Mouse (Mus musculus) yolk sac, embryonic 10.5 days (tissue): ENCODE measurements around the gene Clasrp.

Source experiments
- DNase-seq: peaks from one replicate; pipeline ENCODE4 v3.0.0-alpha.2; 2017; ENCODE audit warnings: low spot score

Clasrp gene

DNA sequence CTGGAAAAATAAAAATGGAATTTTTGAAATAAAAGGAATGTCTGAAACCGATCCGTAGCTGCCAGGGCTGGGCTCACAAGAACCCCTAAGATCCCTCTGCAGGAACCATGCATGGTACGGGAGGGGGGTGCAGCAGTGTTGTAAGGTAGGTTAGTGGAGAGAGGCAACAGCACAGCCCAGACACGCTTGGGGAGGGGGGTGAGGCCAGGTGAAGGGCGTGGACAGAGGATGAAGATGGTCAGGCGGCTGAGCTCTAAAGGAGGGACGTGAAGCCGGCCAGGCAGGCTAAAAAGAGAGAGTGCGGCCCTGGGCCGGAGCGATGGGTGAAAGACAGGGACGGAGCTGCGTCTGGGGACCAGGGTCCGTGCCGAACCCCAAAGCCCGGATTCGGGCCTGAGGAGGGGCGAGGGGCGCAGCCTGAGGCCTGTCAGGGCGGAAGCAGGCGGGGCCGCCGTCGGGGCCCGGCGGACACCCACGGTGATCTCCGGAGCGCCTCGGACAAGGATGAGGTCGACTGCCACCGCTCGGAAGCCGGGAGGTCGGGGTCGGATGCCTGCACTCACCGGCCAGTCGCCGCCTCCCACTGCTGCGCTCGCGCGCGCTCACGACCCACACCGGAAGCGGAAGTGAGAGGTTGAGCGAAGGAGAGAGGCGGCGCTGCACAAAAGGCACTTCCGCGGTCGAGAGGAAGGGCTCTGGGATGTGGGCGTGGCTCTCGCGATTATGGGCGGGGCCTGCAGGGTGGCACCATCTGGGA, at the start of gene Clasrp:
Gene Clasrp, minus strand, starts transcription at position 638 of the 757 bp plus-strand sequence.
- DNase-seq: peak; percentile 93

DNA sequence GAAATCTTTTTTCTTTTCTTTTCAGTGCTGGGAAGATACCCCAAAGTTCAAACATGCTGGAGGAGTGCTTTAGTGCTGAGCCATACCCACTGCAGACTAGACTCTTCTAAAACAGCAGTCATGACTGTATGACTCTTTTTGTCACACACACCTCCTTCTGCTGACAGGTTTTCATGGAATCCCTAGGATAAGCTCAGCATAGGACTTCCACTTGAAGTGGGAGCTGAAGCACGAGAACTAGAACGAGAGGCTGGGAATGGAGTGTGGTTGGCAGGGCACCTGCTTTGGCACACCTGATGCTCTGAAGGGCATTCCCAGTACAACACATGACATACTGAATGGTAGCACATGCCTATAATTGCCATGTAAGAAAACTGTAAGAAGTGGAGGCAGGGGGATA, 48.3 kb upstream of the Clasrp start:
- no peak for DNase-seq

- DNase-seq: no peak
Measured at GRCm38 (mm10) chr7:19651063-19651786, 46.9 kb upstream of the Clasrp start.

GRCm38 (mm10) chr7:19641223-19641622, 36.9 kb upstream of the Clasrp start:
- DNase-seq: no peak

GRCm38 (mm10) chr7:19635074-19635827, 31.0 kb upstream of the Clasrp start:
- no peak for DNase-seq

- no peak for DNase-seq
Measured at GRCm38 (mm10) chr7:19634591-19634990, 30.3 kb upstream of the Clasrp start.

DNA sequence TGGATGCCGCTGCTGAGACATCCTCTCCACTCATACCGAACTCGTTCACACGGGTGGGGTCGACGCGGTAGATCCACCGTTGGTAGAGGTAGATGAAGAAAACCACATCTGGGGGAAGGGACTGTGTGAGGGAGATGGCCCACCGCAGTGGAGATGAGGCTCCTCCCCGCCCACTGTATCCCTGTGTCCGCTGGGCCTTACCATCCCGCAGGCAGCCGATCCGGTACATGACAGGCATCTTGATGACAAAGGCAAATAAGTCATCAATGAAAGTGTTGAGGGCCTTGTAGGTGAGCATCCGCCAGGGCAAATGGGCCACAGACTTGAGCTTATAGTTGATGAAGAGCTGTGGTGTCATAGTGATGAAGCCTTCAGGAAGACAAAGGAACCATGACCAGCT, 29.6 kb upstream of the Clasrp start:
- DNase-seq: no peak

DNA sequence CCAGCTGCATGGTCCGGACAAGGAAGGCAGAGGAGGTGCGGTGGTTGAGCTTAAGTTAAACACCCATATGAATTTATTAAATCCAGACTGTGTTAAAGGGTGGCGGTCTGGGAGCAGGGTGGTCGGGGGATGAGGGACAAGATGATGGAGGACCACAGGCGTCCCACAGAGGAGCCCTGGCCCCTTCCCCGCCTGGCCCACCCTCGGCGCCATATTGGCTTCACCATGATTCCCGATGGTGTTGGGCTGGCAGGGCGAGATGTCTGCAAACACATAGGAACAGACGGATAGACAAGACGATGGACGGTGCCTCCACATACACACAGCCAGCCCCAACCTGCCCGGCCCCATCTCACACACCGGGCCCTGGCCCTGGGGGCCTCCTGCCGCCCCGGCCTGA, 28.9 kb upstream of the Clasrp start:
- no peak for DNase-seq

- no peak for DNase-seq
Measured at GRCm38 (mm10) chr7:19632720-19633119, 28.4 kb upstream of the Clasrp start.

DNA sequence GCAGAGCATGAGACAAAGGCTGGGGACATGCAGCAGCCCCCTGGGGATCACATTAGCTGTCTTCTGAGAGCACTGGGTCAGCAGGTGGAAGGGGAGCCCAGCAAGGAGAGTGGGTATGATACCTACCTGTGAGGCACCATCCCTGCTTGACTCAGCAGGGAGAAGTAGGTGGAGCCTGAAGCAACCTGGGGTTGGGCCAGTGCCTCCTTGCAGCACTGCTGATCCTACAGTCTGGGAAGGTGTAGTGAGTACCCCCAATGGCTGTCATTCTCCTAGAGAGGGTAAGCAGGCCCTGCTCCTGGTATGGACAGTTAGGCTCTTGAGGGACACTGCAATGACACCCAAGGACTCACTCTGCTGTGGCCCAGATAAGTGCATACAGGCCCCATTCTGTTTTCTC, 28.0 kb upstream of the Clasrp start:
- DNase-seq: no peak

DNA sequence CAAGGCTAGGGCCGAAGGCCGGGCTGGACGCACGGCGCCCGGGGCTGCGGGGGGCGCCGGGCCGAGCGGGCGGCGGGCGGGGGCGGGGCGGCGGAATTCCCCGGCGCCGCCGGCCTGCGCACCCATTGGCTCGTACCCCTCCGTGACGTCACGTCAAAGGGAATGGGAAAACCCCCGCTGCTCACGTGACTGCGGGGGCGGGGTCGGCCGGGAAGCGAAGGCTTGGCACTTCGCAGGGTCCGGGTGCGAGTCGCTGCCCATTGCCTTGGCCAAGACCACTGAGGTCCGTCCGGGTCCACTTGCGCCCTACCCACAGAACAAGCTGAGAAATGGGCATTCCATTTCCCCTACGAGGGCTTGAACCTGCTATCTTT, 25.1 kb upstream of the Clasrp start, which contains the start of gene Relb:
Gene Relb, minus strand, starts transcription at position 78 of the 374 bp plus-strand sequence.
- DNase-seq: peak; percentile 88

- DNase-seq: peak; percentile 99
Measured at GRCm38 (mm10) chr7:19628536-19629360, 24.5 kb upstream of the Clasrp start.

GRCm38 (mm10) chr7:19628192-19628535, 23.9 kb upstream of the Clasrp start:
- no peak for DNase-seq

DNA sequence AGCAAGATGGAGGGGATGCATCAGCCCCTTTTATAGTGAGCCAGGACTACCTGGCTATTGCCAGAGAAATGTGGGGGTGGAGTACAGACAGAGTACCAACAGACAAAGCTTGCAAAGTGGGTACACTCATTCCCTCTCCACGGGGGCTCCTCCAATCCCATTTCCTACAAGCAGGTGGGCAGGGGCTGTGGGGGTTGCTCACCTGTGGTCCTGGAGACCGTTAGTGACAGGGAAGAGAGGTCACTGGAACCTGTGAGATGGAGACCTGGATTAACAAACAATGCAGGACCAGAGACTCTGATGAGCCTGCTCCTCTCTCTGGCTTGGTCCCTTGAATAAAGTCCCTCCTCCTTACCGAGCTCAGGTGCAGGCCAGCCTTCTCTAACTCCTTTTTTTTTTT, 23.4 kb upstream of the Clasrp start:
- DNase-seq: no peak

DNA sequence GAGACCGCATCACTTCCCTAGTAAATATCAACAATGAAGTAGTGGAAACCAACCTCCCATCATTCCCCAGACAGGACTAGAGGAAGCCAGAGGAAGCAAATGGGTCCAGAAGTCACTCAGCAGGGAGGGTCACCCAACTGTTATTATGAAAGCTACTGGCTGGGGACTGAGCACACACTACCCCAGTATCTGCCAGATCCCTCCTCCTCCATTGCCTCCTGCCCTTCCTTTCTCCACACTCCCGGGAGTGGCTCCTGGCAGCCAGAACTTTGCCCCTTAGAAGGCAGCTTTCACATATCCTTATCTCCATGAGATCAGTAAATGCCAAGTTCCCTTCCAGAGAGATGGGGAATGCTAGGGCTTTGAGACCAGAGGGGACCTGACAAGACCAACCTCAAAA, 19.1 kb upstream of the Clasrp start:
- DNase-seq: no peak

DNA sequence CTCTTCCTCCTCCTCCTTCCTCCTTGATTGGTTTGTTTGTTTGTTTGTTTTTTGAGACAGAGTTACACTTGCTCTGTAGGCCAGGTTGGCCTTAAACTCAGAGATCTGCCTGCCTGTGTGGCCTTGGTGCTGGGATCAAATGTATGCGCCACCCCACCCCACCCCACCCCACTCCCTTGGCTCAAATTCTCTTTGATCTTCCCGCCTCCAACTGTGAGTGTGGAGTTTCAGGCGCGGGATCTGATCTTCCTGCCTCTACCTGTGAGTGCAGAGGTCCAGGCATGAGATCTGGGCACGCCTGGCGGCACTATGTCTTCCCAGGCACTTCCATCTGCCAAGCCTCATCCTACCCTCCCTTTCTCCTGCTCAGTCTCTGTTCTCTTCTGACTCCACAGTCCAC, 18.0 kb upstream of the Clasrp start:
- no peak for DNase-seq

DNA sequence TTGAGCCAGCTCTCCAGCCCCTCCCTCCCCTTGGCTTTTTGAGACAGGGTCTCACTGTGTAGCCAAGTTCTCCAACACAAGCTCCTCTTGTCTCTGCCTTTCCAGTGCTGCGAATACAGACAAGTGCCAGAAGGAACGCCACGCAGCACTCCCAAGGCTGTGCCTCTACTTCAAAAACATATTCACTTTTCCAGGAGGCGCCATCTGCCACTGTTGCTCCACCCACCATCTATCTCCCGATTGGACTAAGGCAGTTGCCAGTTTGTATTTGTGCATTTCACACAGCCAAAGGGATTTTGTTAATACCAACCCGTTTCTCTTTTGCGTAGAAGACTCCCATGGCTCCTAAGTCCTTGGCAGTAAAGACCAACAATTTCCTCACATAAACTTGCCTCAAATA, 16.5 kb upstream of the Clasrp start:
- no peak for DNase-seq

GRCm38 (mm10) chr7:19619004-19619801, 14.9 kb upstream of the Clasrp start:
- DNase-seq: peak; percentile 63

DNA sequence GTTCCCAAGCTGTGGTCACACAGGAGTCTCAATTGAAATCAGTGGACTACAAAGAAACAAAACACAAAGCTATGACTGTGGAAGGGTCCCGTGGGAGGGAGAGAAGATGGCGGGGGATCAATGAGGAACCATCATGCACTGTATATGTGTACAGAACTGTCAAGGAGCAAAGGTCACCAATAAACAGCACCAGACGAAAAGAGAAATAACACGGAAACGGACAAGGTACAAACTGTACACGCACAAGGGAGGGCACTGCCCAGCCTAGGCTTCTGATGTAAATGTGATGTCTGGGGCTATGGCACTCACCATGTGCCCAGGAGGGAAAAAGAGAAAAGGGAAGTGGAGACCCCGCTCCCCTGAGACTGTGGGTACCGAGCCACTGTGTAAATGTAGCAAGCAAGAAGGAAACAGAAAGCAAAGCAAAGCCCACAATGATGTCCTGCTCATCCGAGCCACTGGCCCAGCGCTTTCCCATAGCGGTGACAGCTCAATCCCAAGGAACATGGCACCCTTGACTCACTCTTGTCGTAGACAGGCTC, 10.8 kb upstream of the Clasrp start:
- no peak for DNase-seq

DNA sequence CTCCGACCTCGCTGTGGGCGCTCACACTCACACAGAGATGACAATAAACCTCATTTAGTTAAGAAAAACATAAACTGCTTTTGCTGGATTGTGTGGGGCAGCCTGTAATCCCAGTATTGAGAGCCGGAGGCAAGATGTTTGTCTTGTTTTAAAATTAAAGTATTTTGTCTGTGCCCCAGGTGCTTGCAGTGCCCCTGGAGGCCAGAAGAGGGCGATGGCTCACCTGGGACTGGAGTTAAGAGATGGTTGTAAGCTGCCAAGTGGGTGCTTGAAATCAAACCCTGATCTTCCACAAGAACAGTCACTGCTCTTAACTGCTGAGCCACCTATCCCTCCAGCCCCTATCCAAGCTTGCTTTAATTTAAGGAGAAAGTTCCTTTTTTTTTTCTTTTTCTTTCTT, 6.7 kb upstream of the Clasrp start:
- no peak for DNase-seq
